Mouse (Mus musculus) kidney, adult 2 months (tissue): ENCODE data around the gene Hc. TPM values are rescaled to one million over a fixed set of nuclear protein-coding genes. Genes with fewer than 3 reads are reported as not detected.
A peak's percentile ranks its signal among the peaks of the same experiment; 100 is the strongest.

ENCODE experiments used
- DNase-seq: peaks from one replicate; pipeline ENCODE4 v3.0.0; 2021
- H3K27ac ChIP-seq: fragments of 200-500 bp; 2 replicates; pipeline ENCODE4 v1.5.1; 2012; ENCODE audit warnings: low read depth, low read length, control low read depth, inconsistent platforms; ENCODE audit not compliant: insufficient read depth
- H3K27me3 ChIP-seq: fragments of 200-500 bp; replicated peaks from 2 replicates; pipeline ENCODE4 v1.6.1; 2012; ENCODE audit warnings: mild to moderate bottlenecking, moderate library complexity, low read length, inconsistent platforms; ENCODE audit not compliant: control insufficient read depth, insufficient read depth
- H3K36me3 ChIP-seq: fragments of 200-500 bp; 2 replicates; pipeline ENCODE4 v1.6.1; 2012; ENCODE audit warnings: mild to moderate bottlenecking, moderate library complexity, low read length, inconsistent platforms; ENCODE audit not compliant: control insufficient read depth, insufficient read depth
- H3K4me1 ChIP-seq: fragments of 200-500 bp; 2 replicates; pipeline ENCODE4 v1.6.1; 2011; ENCODE audit warnings: low read length; ENCODE audit not compliant: control insufficient read depth, insufficient read depth
- H3K4me3 ChIP-seq: fragments of 200-500 bp; 2 replicates; pipeline ENCODE4 v1.5.1; 2011; ENCODE audit warnings: mild to moderate bottlenecking, low read depth, low read length, control low read depth; ENCODE audit not compliant: insufficient read depth
- CTCF ChIP-seq: fragments of 200-500 bp; conservative IDR thresholded peaks from 2 replicates; pipeline ENCODE4 v1.5.1; 2011; ENCODE audit warnings: low read depth, mild to moderate bottlenecking, control low read depth, low read length, moderate library complexity, mixed read lengths; ENCODE audit not compliant: insufficient read depth, insufficient read length
- POLR2A ChIP-seq: fragments of 200-500 bp; IDR thresholded peaks from one replicate; pipeline ENCODE4 v1.6.1; 2011; ENCODE audit warnings: low read depth, low read length, control low read depth
- WGBS: fragments of 180-500 bp; shearing (Covaris S2); methylation state at CpG from one replicate; pipeline ENCODE4 v1.1.7; 2018; 5-methylcytosine and 5-hydroxymethylcytosine counted together
- polyA plus RNA-seq: library from polyadenylated mRNA; depleted of rRNA; stranded (reverse); fragments of >200 nt; gene quantifications from 2 replicates; pipeline ENCODE4 v1.2.3, GENCODE M21; 2012; rRNA removed

The Hc gene
- polyA plus RNA-seq: 0.13 TPM in 1 of 2 replicates, not detected in the other

- DNase-seq: no peak
- H3K36me3 ChIP-seq: no peaks in the 10 kb centered on the region
- no peaks in the 10 kb centered on the region for H3K4me1 ChIP-seq
- no peak for TF ChIP-seq CTCF
- no peak for TF ChIP-seq POLR2A
- H3K27me3 ChIP-seq: no peaks in the 10 kb centered on the region
- WGBS: 53% methylated on average over 5 of the region's 5 CpGs
- no peak within 1 kb of the TSS for H3K27ac ChIP-seq
- no peak within 1 kb of the TSS for H3K4me3 ChIP-seq
Observed at GRCm38 (mm10) chr2:35061338-35061737, at the start of gene Hc. Gene Hc, minus strand, starts transcription at chr2:35061438.

GRCm38 (mm10) chr2:35110521-35110920 is 49.3 kb upstream of the Hc start:
- H3K4me1 ChIP-seq: peaks cover 4% of the 10 kb centered on the region; the same call in 1 of the 2 replicates
- WGBS: 68% methylated on average over 2 of the region's 2 CpGs
- TF ChIP-seq POLR2A: no peak
- DNase-seq: no peak
- no peak overlapping the region for H3K4me3 ChIP-seq
- H3K27ac ChIP-seq: no peak overlapping the region
- no peaks in the 10 kb centered on the region for H3K27me3 ChIP-seq
- H3K36me3 ChIP-seq: no peaks in the 10 kb centered on the region

- no peak for TF ChIP-seq CTCF
- no peak for TF ChIP-seq POLR2A
- Histone ChIP-seq H3K27me3 (no peaks in the 10 kb centered on the region), H3K27ac (no peak overlapping the region), H3K36me3 (no peaks in the 10 kb centered on the region), H3K4me3 (peak overlapping the region; percentile 86), H3K4me1 (peaks cover 4% of the 10 kb centered on the region; the same call in 1 of the 2 replicates)
- no peak for DNase-seq
- 2% methylated on average over 13 of the region's 13 CpGs for WGBS
Observed at GRCm38 (mm10) chr2:35109924-35110304, 48.7 kb upstream of the Hc start.

- peak within 1 kb of the TSS; percentile 86 for H3K4me3 ChIP-seq
- under 1% methylated on average over 62 of the region's 62 CpGs for WGBS
- H3K36me3 ChIP-seq: no peaks in the 10 kb centered on the region
- peaks cover 4% of the 10 kb centered on the region; the same call in 1 of the 2 replicates for H3K4me1 ChIP-seq
- TF ChIP-seq CTCF: no peak
- TF ChIP-seq POLR2A: no peak
- H3K27ac ChIP-seq: peak within 1 kb of the TSS; percentile 81
- DNase-seq: peak; percentile 97
- no peaks in the 10 kb centered on the region for H3K27me3 ChIP-seq
Observed at GRCm38 (mm10) chr2:35109141-35109923, 48.1 kb upstream of the Hc start, which contains the start of gene Cntrl. Gene Cntrl, plus strand, starts transcription at chr2:35109492.

- no peaks in the 10 kb centered on the region for H3K36me3 ChIP-seq
- DNase-seq: peak; percentile 65
- H3K4me3 ChIP-seq: peak overlapping the region; percentile 86
- H3K27me3 ChIP-seq: no peaks in the 10 kb centered on the region
- WGBS: 34% methylated on average over 3 of the region's 3 CpGs
- peaks cover 4% of the 10 kb centered on the region; the same call in 1 of the 2 replicates for H3K4me1 ChIP-seq
- TF ChIP-seq POLR2A (no peak), CTCF (peak; percentile 71)
- peak overlapping the region; percentile 61 for H3K27ac ChIP-seq
Observed at GRCm38 (mm10) chr2:35108712-35109111, 47.5 kb upstream of the Hc start.

GRCm38 (mm10) chr2:35107984-35108635 is 46.9 kb upstream of the Hc start:
- Histone ChIP-seq H3K4me1 (peaks cover 4% of the 10 kb centered on the region; the same call in 1 of the 2 replicates), H3K27ac (no peak overlapping the region), H3K27me3 (no peaks in the 10 kb centered on the region), H3K36me3 (no peaks in the 10 kb centered on the region), H3K4me3 (no peak overlapping the region)
- peak; percentile 24 for DNase-seq
- 56% methylated on average over 5 of the region's 5 CpGs for WGBS
- TF ChIP-seq CTCF (peak; percentile 63), POLR2A (no peak)

- H3K4me3 ChIP-seq: no peak overlapping the region
- no peaks in the 10 kb centered on the region for H3K27me3 ChIP-seq
- no peak overlapping the region for H3K27ac ChIP-seq
- 57% methylated on average over 3 of the region's 3 CpGs for WGBS
- DNase-seq: no peak
- TF ChIP-seq CTCF (no peak), POLR2A (no peak)
- H3K36me3 ChIP-seq: no peaks in the 10 kb centered on the region
- peaks cover 6% of the 10 kb centered on the region; the same call in 1 of the 2 replicates for H3K4me1 ChIP-seq
Observed at GRCm38 (mm10) chr2:35104843-35105242, 43.6 kb upstream of the Hc start.
